Mouse (Mus musculus): ENCODE data around the gene Higd1b. TPM values are rescaled to one million over a fixed set of nuclear protein-coding genes. Genes with fewer than 3 reads are reported as not detected.
A peak's percentile ranks its signal among the peaks of the same experiment; 100 is the strongest.

The Higd1b gene
- total RNA-seq (2012; rRNA removed) (not detected in 2 replicates), total RNA-seq (2014; rRNA removed) (not detected in 2 replicates), polyA plus RNA-seq (2012; ENCODE audit: insufficient read length, low read depth) (not detected in 2 replicates)

GRCm38 (mm10) chr11:102835549-102835948, at the start of gene Higd1b:
Higd1b (plus strand) TSS chr11:102835849.
- H3K4me3 ChIP-seq (replicated peaks in 1 of 3; ENCODE audit: low read depth in 2 of 3, low read length in 2 of 3, poor library complexity in 1 of 3): no peak within 1 kb of the TSS
- H3K36me3 ChIP-seq (replicated peaks in 1 of 2; ENCODE audit: control insufficient read depth in 1 of 2, insufficient read depth in 1 of 2, low read length in 1 of 2): peaks cover 38 to 57% of the 10 kb centered on the region in 2 experiments
- no peak within 1 kb of the TSS for H3K27ac ChIP-seq (ENCODE audit: insufficient read depth, low read depth)
- H3K9me3 ChIP-seq (replicated peaks; ENCODE audit: low read length): no peaks in the 10 kb centered on the region
- no peak for DNase-seq (ENCODE audit: extremely low read depth)
- H3K27me3 ChIP-seq (replicated peaks): peaks cover 8% of the 10 kb centered on the region
- dilution Hi-C loops (cut with MboI; ENCODE audit: extremely low pct_ligation_motif_present, extremely low pct_unique_long_range_greater_than_20kb, low sequenced_read_pairs) (no loop called here), in situ Hi-C loops (cut with MboI; ENCODE audit: low pct_ligation_motif_present, low pct_unique_long_range_greater_than_20kb, low sequenced_read_pairs) (no loop called here)
- TF ChIP-seq MYC (IDR thresholded peaks at IDR 0.05; ENCODE audit: low read depth, low read length): no peak
- no peak for TF ChIP-seq ZKSCAN1 (IDR thresholded peaks at IDR 0.05; ENCODE audit: borderline replicate concordance, low read depth, low read length)
- no peak for TF ChIP-seq KAT2A (IDR thresholded peaks at IDR 0.05; ENCODE audit: insufficient replicate concordance, low read length)
- peak; percentile 59; the same call in 1 of the 2 replicates for TF ChIP-seq POLR2AphosphoS2 (IDR thresholded peaks at IDR 0.05; ENCODE audit: low read depth, low read length)
- no peak for TF ChIP-seq MAFK (IDR thresholded peaks at IDR 0.05; ENCODE audit: insufficient replicate concordance, low read length)
- H3K4me1 ChIP-seq (ENCODE audit: control insufficient read depth in 1 of 2, insufficient read depth in 2 of 2): peaks cover 0 to 19% of the 10 kb centered on the region in 2 experiments; a peak in 2 of 4 replicates
- no peaks in the 10 kb centered on the region for H3K79me2 ChIP-seq (replicated peaks; ENCODE audit: control insufficient read depth, extremely low read depth, insufficient read depth, poor library complexity, severe bottlenecking)
- no peak within 1 kb of the TSS for H3K4me2 ChIP-seq (ENCODE audit: insufficient read depth, low read depth, poor library complexity, severe bottlenecking)
- no peak within 1 kb of the TSS for H3K9ac ChIP-seq (ENCODE audit: insufficient read depth, low read depth)

- Histone ChIP-seq H3K27me3 (replicated peaks) (peaks cover 69% of the 10 kb centered on the region), H3K9ac (ENCODE audit: insufficient read depth, low read depth) (no peak overlapping the region), H3K4me2 (ENCODE audit: insufficient read depth, low read depth, poor library complexity, severe bottlenecking) (no peak overlapping the region), H3K36me3 (replicated peaks in 1 of 2; ENCODE audit: control insufficient read depth in 1 of 2, insufficient read depth in 1 of 2, low read length in 1 of 2) (no peaks in the 10 kb centered on the region), H3K4me1 (ENCODE audit: control insufficient read depth in 1 of 2, insufficient read depth in 2 of 2) (no peaks in the 10 kb centered on the region), H3K27ac (ENCODE audit: insufficient read depth, low read depth) (no peak overlapping the region), H3K9me3 (replicated peaks; ENCODE audit: low read length) (no peaks in the 10 kb centered on the region), H3K4me3 (replicated peaks in 1 of 3; ENCODE audit: low read depth in 2 of 3, low read length in 2 of 3, poor library complexity in 1 of 3) (no peak overlapping the region), H3K79me2 (replicated peaks; ENCODE audit: control insufficient read depth, extremely low read depth, insufficient read depth, poor library complexity, severe bottlenecking) (no peaks in the 10 kb centered on the region)
- TF ChIP-seq E2F4 (IDR thresholded peaks at IDR 0.05; ENCODE audit: insufficient replicate concordance, low read depth, low read length): no peak
- no peak for TF ChIP-seq PAX5 (IDR thresholded peaks at IDR 0.05; ENCODE audit: low read length)
- no peak for TF ChIP-seq JUN (IDR thresholded peaks at IDR 0.05; ENCODE audit: insufficient read depth, low read depth, low read length)
- no peak for TF ChIP-seq CHD1 (IDR thresholded peaks at IDR 0.05; ENCODE audit: low read depth, low read length)
- no peak for TF ChIP-seq JUND (conservative IDR thresholded peaks at IDR 0.05; ENCODE audit: low read depth, low read length)
- no peak for TF ChIP-seq RCOR1 (conservative IDR thresholded peaks at IDR 0.05; ENCODE audit: low read depth, low read length)
- no peak for TF ChIP-seq ZMIZ1 (IDR thresholded peaks at IDR 0.05; ENCODE audit: low read depth, low read length)
- TF ChIP-seq MAZ (IDR thresholded peaks at IDR 0.05; ENCODE audit: low read depth, low read length): no peak
- no peak for TF ChIP-seq UBTF (IDR thresholded peaks at IDR 0.05; ENCODE audit: low read depth, low read length)
- no peak for TF ChIP-seq MAX (IDR thresholded peaks at IDR 0.05; ENCODE audit: low read length)
- no peak for TF ChIP-seq SMC3 (IDR thresholded peaks at IDR 0.05; ENCODE audit: low read depth, low read length)
- TF ChIP-seq POLR2AphosphoS2 (IDR thresholded peaks at IDR 0.05; ENCODE audit: low read depth, low read length): no peak
- no peak for TF ChIP-seq HCFC1 (IDR thresholded peaks at IDR 0.05; ENCODE audit: low read depth, low read length)
- no peak for TF ChIP-seq RAD21 (IDR thresholded peaks at IDR 0.05; ENCODE audit: low read depth, low read length)
- TF ChIP-seq MEF2A (IDR thresholded peaks at IDR 0.05; ENCODE audit: borderline replicate concordance, low read depth, low read length): no peak
- no peak for TF ChIP-seq MYC (IDR thresholded peaks at IDR 0.05; ENCODE audit: low read depth, low read length)
- no peak for TF ChIP-seq IRF4 (IDR thresholded peaks at IDR 0.05; ENCODE audit: low read depth, low read length)
- in situ Hi-C loops (cut with MboI; ENCODE audit: low pct_ligation_motif_present, low pct_unique_long_range_greater_than_20kb, low sequenced_read_pairs) (no loop called here), dilution Hi-C loops (cut with MboI; ENCODE audit: extremely low pct_ligation_motif_present, extremely low pct_unique_long_range_greater_than_20kb, low sequenced_read_pairs) (no loop called here)
- DNase-seq (ENCODE audit: extremely low read depth): no peak
These were observed 47.9 kb upstream of the Higd1b start for GRCm38 (mm10) chr11:102787688-102788177.
